Mouse (Mus musculus) megakaryocyte, embryonic 14.5 days (primary cell): ENCODE measurements at regions not wholly inside any gene's neighbourhood (a gene's known extent, or its start where the extent isn't known, plus 50 kb on each side); places are given as distances from the start of the nearest gene placed in this dataset.

ENCODE experiments used
- FLI1 ChIP-seq: IDR thresholded peaks from 2 replicates; pipeline ENCODE4 v1.6.1; 2012; ENCODE audit warnings: low read length, inconsistent platforms, mixed read lengths
- GATA1 ChIP-seq: IDR thresholded peaks from 3 replicates; pipeline ENCODE4 v1.6.1; 2012; ENCODE audit warnings: mixed read lengths, low read length, inconsistent platforms, borderline replicate concordance

DNA sequence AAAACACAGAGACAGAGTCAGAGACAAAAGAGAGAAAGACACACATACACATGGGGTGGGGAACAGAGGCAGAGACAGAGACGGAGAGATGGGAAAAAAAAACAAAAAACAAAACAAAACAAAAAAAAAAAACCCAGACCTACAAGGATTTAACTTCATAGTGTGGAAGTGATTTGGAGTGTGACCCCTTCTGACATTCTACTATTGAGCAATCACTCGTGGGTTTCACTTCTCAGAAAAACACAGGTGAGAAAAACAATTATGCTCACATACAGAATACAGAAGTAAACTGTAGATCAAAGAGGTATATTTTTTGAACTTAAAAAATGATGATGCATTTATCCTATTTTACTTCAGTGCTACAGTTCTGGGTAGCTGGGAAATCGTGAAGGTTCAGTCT is 326.7 kb upstream of the Actbl2 start:
- TF ChIP-seq GATA1, result no peak
- no peak for TF ChIP-seq FLI1
